Mouse (Mus musculus) stomach, postnatal 0 days (tissue): ENCODE measurements around the gene Kirrel2.

Experiments used
- CTCF ChIP-seq: IDR thresholded peaks from 2 replicates; pipeline ENCODE4 v1.5.1; 2016; ENCODE audit warnings: antibody characterized with exemption, low read depth, mild to moderate bottlenecking, moderate library complexity
- EP300 ChIP-seq: optimal IDR thresholded peaks from 2 replicates; pipeline ENCODE3; 2016; ENCODE audit warnings: antibody characterized with exemption

GRCm38 (mm10) chr7:30409789-30410188, 47.7 kb downstream of the Kirrel2 start:
- TF ChIP-seq EP300, result no peak
- no peak for TF ChIP-seq CTCF
